Mouse (Mus musculus) embryonic fibroblast, embryonic 13.5 days (primary cell): ENCODE results near the gene Hoxb13.

Experiments used
- CTCF ChIP-seq: IDR thresholded peaks from 2 replicates; pipeline ENCODE4 v1.5.1; 2011; ENCODE audit warnings: mild to moderate bottlenecking, control low read depth, low read length, moderate library complexity, borderline replicate concordance; ENCODE audit not compliant: insufficient read depth
- POLR2A ChIP-seq: IDR thresholded peaks from 2 replicates; pipeline ENCODE4 v1.6.1; 2011; ENCODE audit warnings: low read depth, mild to moderate bottlenecking, control low read depth, low read length, moderate library complexity

GRCm38 (mm10) chr11:96194961-96195640, 985 bp downstream of the Hoxb13 start:
- TF ChIP-seq CTCF (no peak), POLR2A (no peak)
